Mouse (Mus musculus) thymus, postnatal 0 days (tissue): ENCODE measurements at regions not wholly inside any gene's neighbourhood (a gene's known extent, or its start where the extent isn't known, plus 50 kb on each side); places are given as distances from the start of the nearest gene placed in this dataset.
A peak's percentile ranks its signal among the peaks of the same experiment; 100 is the strongest.

Experiments used
- DNase-seq: peaks from one replicate; pipeline ENCODE4 v3.0.0-alpha.2; 2015; ENCODE audit warnings: low spot score

GRCm38 (mm10) chr15:61161397-61161796 lies 238.6 kb upstream of the A1bg start:
- no peak for DNase-seq

GRCm38 (mm10) chr15:61160666-61161065 lies 237.9 kb upstream of the A1bg start:
- DNase-seq, result no peak

GRCm38 (mm10) chr15:61159552-61159951 lies 236.7 kb upstream of the A1bg start:
- no peak for DNase-seq

- no peak for DNase-seq
Measured at GRCm38 (mm10) chr15:61158041-61158545, 235.3 kb upstream of the A1bg start.

- DNase-seq, result peak; percentile 86
Measured at GRCm38 (mm10) chr15:61157543-61157942, 234.7 kb upstream of the A1bg start.

- DNase-seq, result no peak
Measured at GRCm38 (mm10) chr15:61155530-61155929, 232.7 kb upstream of the A1bg start.

- no peak for DNase-seq
Measured at GRCm38 (mm10) chr15:61154166-61154565, 231.4 kb upstream of the A1bg start.

GRCm38 (mm10) chr15:61142851-61143250 lies 220.0 kb upstream of the A1bg start:
- DNase-seq, result no peak

GRCm38 (mm10) chr15:61139151-61139550 lies 216.3 kb upstream of the A1bg start:
- no peak for DNase-seq

GRCm38 (mm10) chr15:61136781-61137180 lies 214.0 kb upstream of the A1bg start:
- no peak for DNase-seq

GRCm38 (mm10) chr15:61133316-61133715 lies 210.5 kb upstream of the A1bg start:
- no peak for DNase-seq

GRCm38 (mm10) chr15:61127971-61128370 lies 205.2 kb upstream of the A1bg start:
- DNase-seq, result no peak

- no peak for DNase-seq
Measured at GRCm38 (mm10) chr15:61127130-61127529, 204.3 kb upstream of the A1bg start.

- DNase-seq, result no peak
Measured at GRCm38 (mm10) chr15:61116912-61117311, 194.1 kb upstream of the A1bg start.

GRCm38 (mm10) chr15:61109429-61110128 lies 186.8 kb upstream of the A1bg start:
- no peak for DNase-seq

GRCm38 (mm10) chr15:61108957-61109356 lies 186.1 kb upstream of the A1bg start:
- DNase-seq, result no peak

GRCm38 (mm10) chr15:61102421-61103412 lies 179.9 kb upstream of the A1bg start:
- DNase-seq, result peak; percentile 42

- DNase-seq, result no peak
Measured at GRCm38 (mm10) chr15:61100807-61101206, 178.0 kb upstream of the A1bg start.

- no peak for DNase-seq
Measured at GRCm38 (mm10) chr15:61098968-61099367, 176.2 kb upstream of the A1bg start.

- DNase-seq, result no peak
Measured at GRCm38 (mm10) chr15:61098519-61098918, 175.7 kb upstream of the A1bg start.

- peak; percentile 4 for DNase-seq
Measured at GRCm38 (mm10) chr15:61096021-61096781, 173.4 kb upstream of the A1bg start.
